Mouse (Mus musculus): ENCODE measurements around the gene Krtap1-3.

- no peak for TF ChIP-seq CTCF (IDR thresholded peaks at IDR 0.05; ENCODE audit: extremely low read depth, insufficient read length, insufficient replicate concordance, low read depth, low read length)
- no peak for TF ChIP-seq POLR2A (IDR thresholded peaks at IDR 0.05; ENCODE audit: low read depth, low read length)
Measured at GRCm38 (mm10) chr11:99630890-99631289, 39.8 kb upstream of the Krtap1-3 start.
